Mouse (Mus musculus): ENCODE measurements around the gene Mfsd2a.

DNA sequence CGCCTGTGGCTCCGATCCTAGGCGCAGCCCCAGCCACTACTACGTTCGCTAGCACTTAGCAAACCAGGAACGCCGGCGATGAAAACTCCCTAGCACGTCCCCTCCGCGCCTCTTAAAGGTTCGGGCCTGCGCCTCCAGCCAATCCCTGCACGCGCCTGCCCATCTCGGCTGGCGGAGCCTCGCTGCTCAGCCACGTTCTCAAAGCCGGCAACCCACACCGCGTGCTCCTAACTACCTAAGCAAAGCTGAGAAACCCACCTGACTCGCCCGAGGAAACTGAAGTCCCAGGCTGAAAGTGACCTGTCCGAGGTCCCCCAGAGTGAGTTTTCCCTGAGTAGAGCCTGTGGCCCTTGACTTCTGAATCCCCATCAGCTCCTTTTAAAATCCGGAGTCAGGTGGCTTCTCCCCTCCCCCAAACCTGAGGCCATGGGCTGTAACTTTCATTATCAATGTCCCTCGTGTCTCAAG is at the start of gene Mfsd2a:
- no peak for TF ChIP-seq CTCF (IDR thresholded peaks at IDR 0.05)
- no peak for TF ChIP-seq EP300 (IDR thresholded peaks at IDR 0.05)
